Mouse (Mus musculus) frontal cortex, postnatal 25 days (tissue): ENCODE measurements around the gene Tmem255b.

Experiments used
- DNase-seq, 2 experiments: peaks; one replicate each; pipeline ENCODE4 v3.0.0; 2022; ENCODE audit warnings: low spot score in 2 of 2

Gene Tmem255b

DNA sequence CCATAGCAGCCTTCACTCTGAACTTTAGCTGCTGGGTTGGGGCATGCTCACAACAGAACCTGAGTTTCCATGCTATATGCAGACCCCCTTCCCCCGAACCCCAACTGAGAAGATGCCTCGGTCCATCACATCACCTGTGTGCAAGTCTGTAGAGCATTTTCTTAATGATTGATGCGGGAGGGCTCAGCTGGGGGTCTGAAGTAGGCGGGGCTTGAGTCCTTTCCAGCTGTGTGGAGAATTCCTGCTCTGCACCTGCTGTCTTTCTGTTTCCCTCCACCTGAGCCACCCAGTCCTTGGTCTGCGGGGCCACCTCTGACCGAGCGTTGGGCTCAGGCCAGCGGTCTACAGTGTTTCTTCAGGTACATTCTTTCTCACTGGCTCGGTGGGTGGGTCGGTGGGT is at the start of gene Tmem255b:
Gene Tmem255b (plus strand): TSS at position 301 of the 400 bp plus-strand sequence.
- no peak for DNase-seq

DNA sequence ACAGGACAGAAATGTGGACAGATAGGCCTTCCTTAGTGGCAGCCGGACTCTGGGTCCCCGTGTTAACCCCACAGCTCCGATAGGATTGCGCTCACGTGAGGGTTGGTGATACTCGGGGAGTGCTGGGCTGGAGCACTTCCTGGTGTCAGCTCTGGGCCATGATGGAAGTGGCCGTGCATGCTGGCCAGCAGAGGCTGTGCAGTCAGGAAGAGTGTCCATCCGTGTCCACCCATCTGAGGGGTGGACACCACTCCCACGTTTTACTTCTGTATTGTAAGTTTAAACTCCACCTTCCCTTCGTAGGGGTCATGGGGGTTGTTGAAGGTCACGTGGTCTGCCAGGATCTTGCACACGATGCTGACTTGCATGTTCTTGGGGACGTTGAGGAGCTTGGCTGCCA is 48.6 kb upstream of the Tmem255b start:
- DNase-seq: no peak

DNA sequence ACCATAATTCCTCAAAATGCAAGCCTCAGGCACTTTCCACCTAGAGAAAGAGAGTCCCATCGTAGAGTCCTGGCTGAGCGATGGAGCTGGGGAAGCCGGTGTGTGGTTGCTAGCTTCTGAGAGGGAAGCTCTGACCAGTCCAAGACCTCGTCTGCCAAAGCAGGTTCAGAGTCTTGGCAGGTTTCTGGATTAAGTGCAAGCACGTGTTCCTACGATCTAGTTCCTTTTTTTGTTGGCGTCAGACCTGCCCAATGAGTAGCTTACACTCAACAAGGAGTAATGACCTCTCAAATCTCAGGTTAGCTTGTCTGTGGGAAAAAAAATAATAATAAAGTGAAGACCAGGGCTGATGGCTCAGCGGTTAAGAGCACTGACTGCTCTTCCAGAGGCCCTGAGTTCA is 47.3 kb upstream of the Tmem255b start:
- DNase-seq: no peak

DNA sequence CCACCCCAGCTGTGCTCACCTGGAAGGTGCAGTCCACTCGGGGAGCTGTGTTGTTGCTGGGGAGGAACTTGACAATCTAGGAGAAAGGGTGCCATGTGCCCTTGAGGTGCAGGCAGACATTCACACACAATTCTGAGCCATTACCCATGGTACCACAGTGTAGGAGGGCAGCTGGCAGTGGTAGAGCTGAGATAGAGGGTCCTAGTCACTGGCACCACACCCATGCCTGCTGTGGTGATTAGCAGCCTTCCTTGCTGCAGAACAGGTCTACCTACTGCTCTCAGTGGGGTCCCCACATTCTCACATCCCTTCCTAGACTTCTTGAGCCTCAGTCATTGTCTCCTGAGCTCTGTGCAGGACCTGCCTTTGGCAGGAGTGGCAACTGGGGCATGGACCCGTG is 46.2 kb upstream of the Tmem255b start:
- DNase-seq: no peak

DNA sequence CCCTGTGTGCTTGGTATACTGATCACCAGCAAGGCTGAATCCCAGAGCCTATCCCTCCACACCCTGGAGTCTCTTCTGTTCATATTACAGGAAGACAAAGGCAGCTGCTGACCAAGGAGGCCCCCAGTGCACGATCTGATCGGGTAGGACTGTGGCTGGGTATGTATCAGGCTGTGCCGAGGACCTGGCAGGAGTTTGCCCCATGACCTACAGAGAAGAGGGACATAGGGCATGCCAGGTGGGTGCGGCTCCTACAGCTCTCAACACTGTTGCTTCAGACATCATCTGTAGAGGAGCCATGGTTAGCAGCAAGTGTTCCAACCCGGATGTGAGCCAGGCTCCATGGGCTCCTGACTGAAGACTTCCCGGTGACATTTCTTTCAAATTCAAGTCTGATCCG is 41.1 kb upstream of the Tmem255b start:
- no peak for DNase-seq

DNA sequence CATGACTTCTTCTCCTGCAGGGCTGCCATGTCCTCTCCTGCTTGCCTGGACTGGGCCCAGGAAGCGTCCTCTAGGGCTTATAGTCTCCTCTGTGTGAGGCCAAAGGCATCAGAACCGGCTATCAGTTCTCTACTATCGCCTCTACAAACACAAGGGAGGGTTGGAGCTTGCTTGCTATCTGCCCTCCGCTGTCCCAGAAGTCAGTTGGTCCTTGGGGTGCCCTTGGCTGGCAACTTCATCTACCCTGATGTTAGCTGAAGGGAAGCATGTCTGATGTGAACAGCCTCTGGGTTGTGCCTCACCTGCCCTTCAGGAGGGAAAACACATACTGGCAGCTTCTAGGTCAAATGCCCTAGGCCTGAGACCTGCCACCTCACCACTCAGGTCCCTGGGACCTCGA is 38.3 kb upstream of the Tmem255b start, which contains the start of gene Atp4b:
Gene Atp4b (minus strand): TSS at position 101 of the 400 bp plus-strand sequence.
- no peak for DNase-seq

DNA sequence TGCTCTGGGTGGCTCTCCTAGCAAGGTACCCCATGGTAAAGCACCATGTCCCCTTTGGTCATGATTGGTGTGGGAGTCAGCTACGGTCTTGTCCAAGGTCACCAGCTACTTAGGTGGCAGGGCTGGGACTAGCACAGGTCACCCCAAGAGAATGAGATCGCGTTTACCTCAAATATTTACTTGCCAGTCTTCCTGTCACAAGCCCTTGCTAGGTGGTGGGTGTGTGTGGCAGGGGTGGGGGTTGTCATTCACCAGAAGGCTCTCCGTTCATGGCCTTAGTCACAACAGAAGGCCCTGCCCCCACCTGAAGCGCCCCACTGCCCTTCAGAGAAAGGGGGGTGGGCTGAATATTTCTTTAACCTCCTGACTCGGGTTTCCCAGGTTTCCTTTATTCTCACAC is 31.5 kb upstream of the Tmem255b start:
- no peak for DNase-seq

DNA sequence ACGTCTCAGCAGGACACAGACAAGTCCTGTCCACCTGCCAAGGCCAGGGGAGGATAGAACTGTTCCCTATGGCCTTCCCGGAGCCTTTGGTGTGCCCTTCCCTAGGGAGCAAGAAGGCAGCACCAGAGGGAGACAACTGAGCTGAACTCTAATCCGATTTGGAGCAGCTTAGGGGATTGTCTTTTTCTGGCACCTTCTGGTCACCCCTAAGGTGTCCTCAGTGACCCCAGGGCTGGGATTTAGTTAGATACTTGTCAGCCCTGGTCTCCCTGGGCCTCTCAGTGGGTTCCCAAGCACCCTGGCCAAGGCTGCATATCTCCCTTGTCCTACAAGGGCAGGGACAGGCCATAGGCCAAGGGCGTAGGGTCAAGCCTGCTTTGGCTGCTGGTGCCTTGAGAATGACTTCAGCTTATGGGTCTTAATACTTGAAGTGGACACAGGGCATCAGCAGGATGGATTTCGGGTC is 30.3 kb upstream of the Tmem255b start, which contains the start of gene Grk1:
Gene Grk1 (plus strand): TSS at position 416 of the 466 bp plus-strand sequence.
- DNase-seq: no peak

DNA sequence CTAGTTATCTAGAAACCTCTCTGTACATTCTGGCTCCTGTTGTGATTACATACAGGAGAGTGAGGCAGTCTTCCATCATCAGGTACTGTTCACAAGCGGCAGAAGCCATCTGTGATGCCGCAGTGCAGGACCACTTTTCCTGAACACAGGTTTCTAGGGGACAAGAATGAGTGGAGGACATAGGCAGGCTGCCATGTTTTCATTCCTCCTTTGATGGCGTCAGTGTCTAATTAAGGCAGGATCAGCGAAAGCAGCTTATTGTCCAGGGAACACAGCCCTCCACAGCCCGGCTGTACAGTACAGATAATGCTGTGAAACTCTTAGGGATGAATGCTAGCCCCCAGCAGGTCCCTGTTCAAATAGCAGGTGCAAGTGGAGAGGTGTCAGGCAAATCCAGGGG is 29.0 kb upstream of the Tmem255b start:
- no peak for DNase-seq

DNA sequence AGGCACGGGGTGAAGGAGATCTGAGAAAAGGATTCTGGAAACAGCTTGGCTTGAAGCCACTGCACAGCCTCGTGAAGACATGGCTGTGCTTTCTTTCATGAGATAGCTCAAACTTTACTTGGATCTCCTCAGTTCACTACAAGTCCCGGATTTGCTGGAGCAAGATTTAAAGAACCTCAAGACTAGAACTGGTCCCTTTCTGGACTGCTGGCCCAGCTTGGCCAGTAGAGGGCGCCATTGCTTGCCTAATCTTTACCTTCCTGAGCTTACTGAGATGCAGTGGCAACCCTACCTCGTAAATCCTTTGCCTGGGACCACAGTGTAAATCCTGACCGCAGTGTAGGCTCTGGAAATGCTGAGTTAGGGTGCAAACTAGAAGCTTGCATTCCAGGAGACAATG is 23.4 kb upstream of the Tmem255b start:
- peak; percentile 50 to 55 for DNase-seq

DNA sequence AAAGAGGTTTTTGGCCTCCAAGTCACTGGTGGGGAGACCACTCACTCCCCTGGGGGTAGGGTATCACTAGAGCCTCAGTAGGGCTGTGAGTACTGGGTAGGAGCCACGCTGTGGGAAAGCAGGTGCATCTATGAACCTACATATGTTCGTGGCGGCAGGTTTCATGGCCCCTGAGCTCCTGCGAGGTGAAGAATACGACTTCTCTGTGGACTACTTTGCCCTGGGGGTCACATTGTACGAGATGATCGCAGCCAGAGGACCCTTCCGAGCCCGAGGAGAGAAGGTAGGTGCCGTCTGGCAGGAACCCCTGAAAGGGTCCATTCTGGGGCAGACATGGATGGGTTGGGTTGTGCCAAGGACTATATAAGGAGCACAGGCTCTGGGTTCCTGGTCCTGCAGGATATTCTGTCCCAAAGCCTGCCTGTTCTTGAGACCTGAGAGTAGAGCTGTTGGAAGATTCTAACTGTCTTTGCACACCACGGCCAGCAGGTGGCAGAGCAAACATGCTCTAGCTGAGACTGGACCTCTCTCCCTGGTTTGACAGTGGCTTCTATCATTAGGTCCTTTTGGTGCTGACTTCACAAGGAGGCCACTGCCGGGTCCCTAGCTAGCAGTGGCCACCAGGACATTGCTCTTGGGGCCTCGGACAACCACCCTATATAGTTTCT is 22.0 kb upstream of the Tmem255b start:
- peak; percentile 30 to 49 for DNase-seq

DNA sequence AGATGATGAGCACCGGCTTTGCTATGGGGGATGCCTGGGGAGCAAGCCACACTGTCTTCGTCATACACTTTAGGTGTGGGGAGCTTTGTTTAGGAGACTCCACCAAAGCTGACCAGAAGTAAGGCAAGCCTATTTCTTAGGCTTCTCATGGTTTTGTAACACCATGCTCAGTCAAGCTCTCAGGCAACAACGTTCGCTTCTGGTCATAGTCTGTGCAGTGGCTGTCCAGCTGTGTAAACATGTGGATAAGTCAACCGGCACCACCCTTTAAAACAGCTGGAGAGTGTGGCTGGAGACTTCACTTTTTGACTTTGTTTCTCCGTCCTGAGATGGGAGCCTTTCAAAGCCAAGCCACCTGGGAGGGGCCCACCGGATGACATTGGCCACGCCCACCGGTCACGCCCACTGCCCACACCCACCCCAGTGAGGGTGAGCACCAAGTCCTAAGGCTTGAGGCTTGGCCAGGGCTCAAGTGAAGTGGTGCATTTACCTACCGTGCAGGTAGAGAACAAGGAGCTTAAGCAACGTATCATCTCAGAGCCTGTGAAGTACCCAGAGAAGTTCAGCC is 21.1 kb upstream of the Tmem255b start:
- DNase-seq: no peak

DNA sequence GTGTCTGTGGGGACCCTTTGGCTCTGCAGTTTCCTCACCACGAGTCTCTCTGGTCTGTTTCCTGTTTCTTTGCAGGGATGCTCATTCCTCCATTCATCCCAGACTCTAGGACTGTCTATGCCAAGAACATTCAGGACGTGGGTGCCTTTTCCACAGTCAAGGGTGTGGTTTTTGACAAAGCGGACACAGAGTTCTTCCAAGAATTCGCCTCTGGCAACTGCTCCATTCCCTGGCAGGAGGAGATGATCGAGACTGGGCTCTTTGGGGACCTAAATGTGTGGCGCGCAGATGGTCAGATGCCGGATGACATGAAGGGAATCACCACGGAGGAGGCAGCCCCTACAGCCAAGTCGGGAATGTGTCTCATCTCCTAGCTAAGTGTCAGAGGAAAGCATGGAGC is 19.1 kb upstream of the Tmem255b start:
- no peak for DNase-seq

DNA sequence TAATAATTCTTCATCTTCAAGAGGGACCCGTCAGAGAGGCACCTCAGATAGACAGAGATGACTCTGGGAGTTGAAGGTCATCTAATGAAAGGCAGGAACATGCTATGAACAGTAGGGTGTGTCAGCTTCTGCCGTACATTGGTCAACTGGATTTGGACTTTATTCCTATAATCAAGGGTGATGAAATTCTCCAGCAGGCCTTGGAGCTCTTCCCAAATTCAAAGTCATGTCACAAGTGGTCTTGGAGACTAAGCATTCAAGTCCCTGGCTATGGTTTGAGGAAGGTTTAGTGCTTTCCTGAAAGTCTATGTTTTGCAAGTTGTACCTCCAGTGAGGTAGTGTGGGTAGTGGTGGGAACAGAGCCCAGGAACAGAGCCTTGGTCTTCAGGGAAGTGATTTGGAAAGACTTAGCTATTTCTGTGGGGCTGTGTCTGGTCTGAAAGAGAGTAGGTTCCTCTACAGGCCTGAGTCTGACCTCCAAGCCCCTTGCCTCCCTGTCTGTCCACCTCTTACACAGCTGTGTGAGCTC is 15.8 kb upstream of the Tmem255b start:
- DNase-seq: no peak

DNA sequence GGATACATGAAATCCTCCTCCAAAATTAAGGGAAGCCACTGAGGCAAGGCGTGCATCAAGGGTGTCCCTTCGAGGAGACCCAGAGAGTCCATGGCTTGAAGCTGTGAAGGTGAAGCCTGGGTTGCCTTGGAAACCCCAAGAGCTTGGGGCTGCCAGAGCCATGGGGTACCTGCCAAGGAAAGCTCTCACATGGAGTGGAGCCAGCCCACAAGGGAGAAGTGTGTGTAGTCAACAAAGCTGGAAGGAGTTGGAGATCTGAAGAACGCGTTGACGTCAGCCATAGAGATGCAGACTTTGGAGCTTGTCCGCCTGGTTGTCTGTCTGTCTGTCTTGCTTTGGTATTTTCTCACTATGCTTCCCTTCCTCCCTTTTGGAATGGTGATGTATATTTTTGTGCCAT is 14.0 kb upstream of the Tmem255b start:
- DNase-seq: no peak

DNA sequence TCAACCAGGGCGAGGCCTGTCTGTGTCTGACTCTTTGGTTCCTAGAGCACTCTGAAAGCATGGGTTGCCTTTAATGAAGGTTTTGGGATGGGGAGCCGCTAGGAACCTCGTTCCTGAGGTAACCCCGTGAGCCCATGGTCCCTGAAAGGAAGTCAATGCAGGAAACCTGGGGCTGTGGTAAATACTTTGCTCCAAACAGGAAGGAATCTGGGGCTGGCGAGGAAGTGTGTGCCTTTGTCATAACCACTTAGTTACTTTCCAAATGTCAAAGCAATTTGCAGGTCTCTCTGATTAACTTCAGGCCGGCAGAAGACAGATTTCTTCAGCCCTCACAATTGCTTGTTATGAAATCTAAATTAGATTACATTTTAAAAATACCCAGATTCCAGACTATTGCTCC is 7.6 kb upstream of the Tmem255b start:
- DNase-seq: no peak

DNA sequence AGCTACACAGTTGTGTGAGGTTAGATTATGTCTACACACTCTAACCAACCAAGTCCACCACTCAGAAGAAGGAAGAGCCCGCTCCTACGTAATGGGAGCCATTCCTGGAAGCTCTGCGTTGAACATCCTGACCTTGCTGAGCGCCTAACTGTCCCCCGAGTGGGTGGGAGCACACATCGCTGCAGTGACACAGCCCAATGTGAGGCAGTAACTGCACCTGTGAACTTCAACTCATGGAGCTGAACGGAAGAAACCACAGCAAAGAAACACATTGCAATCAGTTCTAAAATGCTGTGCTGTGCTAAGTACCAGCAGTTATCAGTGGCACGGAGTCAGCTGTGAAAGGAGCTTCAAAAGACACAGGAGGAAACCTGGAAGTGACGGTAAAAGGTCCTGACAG is 6.8 kb upstream of the Tmem255b start:
- DNase-seq: no peak

DNA sequence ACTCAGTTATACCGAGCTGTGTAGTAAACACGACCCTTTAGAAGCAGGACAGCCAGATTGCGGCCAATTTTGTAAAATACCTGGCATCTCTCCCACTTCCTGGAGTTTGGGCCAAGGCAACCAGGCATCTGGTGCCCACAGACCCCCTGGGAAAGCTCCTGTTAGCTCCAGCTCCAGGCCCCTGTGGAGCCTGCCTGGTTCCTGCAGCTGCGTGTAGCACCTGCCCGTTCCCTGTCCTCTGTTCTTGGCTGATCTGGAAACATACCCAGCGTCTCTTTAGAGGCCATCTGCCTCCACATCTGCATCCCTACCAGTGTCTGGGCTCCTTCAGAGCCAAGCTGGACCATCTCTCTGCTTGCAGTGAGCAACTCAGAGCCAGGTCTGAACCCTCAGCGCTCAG is 4.6 kb upstream of the Tmem255b start:
- no peak for DNase-seq

DNA sequence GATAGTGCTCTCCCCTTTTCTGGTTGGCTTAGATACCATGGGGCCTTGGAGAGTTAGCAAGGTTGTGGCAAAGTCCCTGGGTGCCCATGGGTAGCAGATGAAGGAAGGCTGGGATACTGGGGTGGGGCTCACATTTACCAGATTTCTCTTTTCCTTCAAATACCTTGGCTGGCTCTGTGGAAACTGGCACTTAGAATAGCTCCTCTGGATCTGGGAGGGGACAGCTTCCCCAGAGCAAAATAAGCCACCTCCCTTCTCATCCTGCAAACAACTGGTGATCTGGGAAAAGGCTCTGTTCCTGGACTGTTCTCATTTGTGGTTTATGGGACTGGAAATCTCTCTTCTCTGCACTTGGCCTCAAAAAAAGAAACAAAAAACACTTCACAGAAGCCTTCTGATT is 4.1 kb upstream of the Tmem255b start:
- no peak for DNase-seq

DNA sequence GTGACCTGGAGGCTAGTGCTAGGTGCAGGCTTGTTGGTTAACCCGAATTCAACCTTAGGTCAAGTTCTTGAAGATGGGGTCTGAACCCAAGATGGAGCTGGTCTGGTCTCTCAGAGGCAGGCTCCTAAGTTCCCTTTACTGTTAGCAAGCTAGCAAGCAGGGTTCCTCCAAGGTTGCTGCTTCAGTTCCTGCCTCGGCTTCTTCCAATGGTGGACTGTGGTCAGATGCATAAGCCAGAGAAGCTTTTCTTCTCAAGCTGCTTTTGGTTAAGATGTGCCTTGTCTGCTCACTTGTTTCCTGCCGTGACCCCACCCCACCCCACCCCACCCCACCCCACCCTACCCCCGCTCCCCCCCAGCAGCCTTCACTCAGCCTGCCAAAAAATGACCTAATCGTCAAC is 1.9 kb upstream of the Tmem255b start:
- DNase-seq: no peak

DNA sequence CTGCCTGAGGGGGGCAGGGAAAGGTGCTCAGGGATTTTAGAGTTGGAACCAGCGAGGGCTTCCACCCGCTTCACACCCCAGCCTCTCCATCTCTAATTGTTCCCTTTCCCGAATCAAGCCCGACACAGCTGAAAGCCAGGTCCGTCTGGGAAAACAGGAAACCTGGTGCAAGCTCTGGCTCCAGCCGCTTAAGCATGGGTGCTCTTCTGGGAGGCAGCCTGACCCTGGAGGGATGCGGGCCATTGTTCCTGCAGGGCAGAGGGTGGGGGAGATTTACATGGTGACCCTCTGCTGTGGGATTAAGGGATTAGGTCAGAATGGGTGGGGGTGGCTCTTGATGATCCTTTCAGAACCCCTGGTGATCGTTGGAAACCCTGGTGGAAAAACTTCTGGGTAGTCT is 1.1 kb downstream of the Tmem255b start:
- no peak for DNase-seq

DNA sequence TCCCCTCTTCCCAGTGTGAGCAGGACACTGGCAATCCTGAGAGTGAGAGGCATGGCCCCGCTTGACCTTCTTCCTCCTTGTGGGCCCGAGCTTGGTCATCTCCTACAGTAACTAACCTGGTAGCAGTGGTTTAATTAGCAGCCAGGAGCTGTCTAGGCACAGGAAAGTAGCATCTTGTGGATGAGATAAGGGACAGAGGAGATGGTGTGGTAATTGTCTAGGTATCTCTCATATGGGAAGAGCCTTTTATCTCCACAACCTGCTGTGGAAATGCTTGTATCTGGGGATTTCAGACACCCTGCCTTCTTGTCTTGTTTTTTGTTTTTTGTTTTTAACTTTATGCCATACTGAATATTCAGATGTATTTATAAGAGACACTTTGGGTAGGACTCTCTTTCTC is 2.5 kb downstream of the Tmem255b start:
- no peak for DNase-seq

DNA sequence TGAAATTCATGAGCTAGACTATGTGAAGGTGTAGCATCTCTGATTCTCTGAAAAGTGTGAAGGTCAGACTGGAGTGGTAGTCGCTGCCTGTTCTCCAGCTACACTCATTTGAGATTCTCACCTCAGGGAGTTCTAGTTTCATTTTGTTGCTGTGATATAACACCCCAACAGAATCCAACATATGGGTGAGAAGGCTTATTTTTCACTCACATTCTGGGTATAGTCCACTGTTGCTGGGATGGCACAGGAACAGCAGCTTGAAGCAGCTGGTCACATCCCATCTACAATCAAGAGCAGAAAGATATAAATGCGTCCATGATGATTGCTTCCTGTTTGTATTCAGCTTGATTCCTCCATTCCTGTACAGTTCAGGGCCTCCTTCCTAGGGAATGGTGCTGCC is 7.2 kb downstream of the Tmem255b start:
- no peak for DNase-seq
